Mouse (Mus musculus): ENCODE results near the gene Grin2c. TPM values are rescaled to one million over a fixed set of nuclear protein-coding genes. Genes with fewer than 3 reads are reported as not detected.

The Grin2c gene
- total and polyA plus RNA-seq, 3 experiments = not detected

DNA sequence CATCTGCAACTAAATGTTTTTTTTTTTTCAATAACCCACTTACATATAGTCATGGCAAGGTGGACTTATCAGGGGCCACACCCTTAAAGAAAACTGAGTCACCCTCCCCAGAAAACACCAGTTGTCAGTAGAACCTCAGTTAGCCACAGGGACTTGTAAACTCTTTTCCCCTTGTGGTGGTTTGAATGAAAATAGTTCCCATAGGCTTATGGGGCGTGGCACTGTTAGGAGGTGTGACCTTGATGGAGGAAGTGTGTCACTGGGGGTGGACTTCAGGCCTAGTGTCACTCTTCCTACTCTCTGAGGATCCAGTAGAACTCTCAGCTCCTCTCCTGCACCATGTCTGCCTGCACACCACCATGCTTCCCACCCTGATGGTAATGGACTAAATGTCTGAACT is 12.7 kb upstream of the Grin2c start:
- Histone ChIP-seq H3K36me3 (ENCODE audit: control insufficient read depth in 1 of 2, insufficient read depth in 2 of 2, low read length in 2 of 2) (peaks cover 0 to 20% of the 10 kb centered on the region in 2 experiments; a peak in 2 of 4 replicates), H3K79me2 (ENCODE audit: control insufficient read depth, insufficient read depth, low read length, poor library complexity) (peaks cover 6% of the 10 kb centered on the region; the same call in 1 of the 2 replicates), H3K4me3 (ENCODE audit: control insufficient read depth in 1 of 2, insufficient read depth in 1 of 2, low read depth in 2 of 2, low read length in 2 of 2) (no peak overlapping the region; a peak in 1 of 4 replicates), H3K9ac (ENCODE audit: control insufficient read depth, low read depth, low read length, poor library complexity, severe bottlenecking) (0 out of 2 replicates have a peak overlapping the region, but pooled peaks have one; percentile 1), H3K9me3 (replicated peaks; ENCODE audit: insufficient read depth, low read length) (no peaks in the 10 kb centered on the region), H3K27me3 (ENCODE audit: control insufficient read depth in 1 of 2, insufficient read depth in 2 of 2, low read length in 2 of 2) (no peaks in the 10 kb centered on the region), H3K4me1 (ENCODE audit: control insufficient read depth in 1 of 2, insufficient read depth in 2 of 2, low read length in 2 of 2) (peaks cover 10 to 26% of the 10 kb centered on the region in 2 experiments), H3K27ac (ENCODE audit: control insufficient read depth, low read depth, low read length) (peak overlapping the region; percentile 8; the same call in 1 of the 2 replicates)
- DNase-seq (ENCODE audit: low read depth, low spot score) = peak; percentile 95
- 0 out of 6 replicates have a peak, but pooled peaks of 2 of the 3 experiments have one; percentile 7 to 9 for TF ChIP-seq CTCF (IDR thresholded peaks at IDR 0.05 in 2 of 3, conservative IDR thresholded peaks at IDR 0.05 in 1 of 3; ENCODE audit: control insufficient read depth in 1 of 3, insufficient read depth in 1 of 3, low read depth in 2 of 3, low read length in 3 of 3, poor library complexity in 1 of 3, severe bottlenecking in 1 of 3)
- TF ChIP-seq CHD1 (IDR thresholded peaks at IDR 0.05; ENCODE audit: low read depth, low read length) = no peak
- 0 out of 2 replicates have a peak, but pooled peaks have one; percentile 41 for TF ChIP-seq POLR2AphosphoS2 (IDR thresholded peaks at IDR 0.05; ENCODE audit: low read length)
- no peak for TF ChIP-seq USF1 (IDR thresholded peaks at IDR 0.05; ENCODE audit: low read depth, low read length)
- peak; percentile 36; the same call in 1 of the 2 replicates for TF ChIP-seq BHLHE40 (IDR thresholded peaks at IDR 0.05; ENCODE audit: borderline replicate concordance, low read depth, low read length)
- TF ChIP-seq TBP (IDR thresholded peaks at IDR 0.05; ENCODE audit: low read depth, low read length) = peak; percentile 82
- TF ChIP-seq MAZ (IDR thresholded peaks at IDR 0.05; ENCODE audit: low read depth, low read length) = 0 out of 2 replicates have a peak, but pooled peaks have one; percentile 28
- TF ChIP-seq SMC3 (IDR thresholded peaks at IDR 0.05; ENCODE audit: low read depth, low read length) = no peak
- TF ChIP-seq MYC (IDR thresholded peaks at IDR 0.05; ENCODE audit: low read depth, low read length) = peak; percentile 75
- TF ChIP-seq ZMIZ1 (IDR thresholded peaks at IDR 0.05; ENCODE audit: low read depth, low read length) = peak; percentile 31; the same call in 1 of the 2 replicates
- peak in 1 of 2 experiments; percentile 67; a peak in 1 of 4 replicates for TF ChIP-seq POLR2A (IDR thresholded peaks at IDR 0.05; ENCODE audit: control insufficient read depth in 1 of 2, insufficient read depth in 1 of 2, low read depth in 1 of 2, low read length in 2 of 2, poor library complexity in 1 of 2)
- no peak for TF ChIP-seq E2F4 (IDR thresholded peaks at IDR 0.05; ENCODE audit: borderline replicate concordance, low read depth, low read length)
- TF ChIP-seq USF2 (IDR thresholded peaks at IDR 0.05; ENCODE audit: borderline replicate concordance in 1 of 2, insufficient read depth in 1 of 2, low read depth in 1 of 2, low read length in 2 of 2) = no peak
- TF ChIP-seq HCFC1 (IDR thresholded peaks at IDR 0.05; ENCODE audit: low read depth, low read length) = peak; percentile 71
- peak; percentile 34; the same call in 1 of the 2 replicates for TF ChIP-seq GATA1 (IDR thresholded peaks at IDR 0.05; ENCODE audit: low read depth, low read length)
- peak; percentile 22; the same call in 1 of the 2 replicates for TF ChIP-seq TCF12 (IDR thresholded peaks at IDR 0.05; ENCODE audit: low read depth, low read length)
- TF ChIP-seq MAX (IDR thresholded peaks at IDR 0.05; ENCODE audit: low read length) = 0 out of 2 replicates have a peak, but pooled peaks have one; percentile 21
- no peak for TF ChIP-seq JUND (IDR thresholded peaks at IDR 0.05; ENCODE audit: low read depth, low read length)
- TF ChIP-seq EP300 (IDR thresholded peaks at IDR 0.05; ENCODE audit: low read depth in 1 of 2, low read length in 2 of 2) = 0 out of 4 replicates have a peak, but pooled peaks of 1 of the 2 experiments have one; percentile 36
- TF ChIP-seq SIN3A (IDR thresholded peaks at IDR 0.05; ENCODE audit: low read length) = peak; percentile 80
- peak; percentile 53; the same call in 1 of the 2 replicates for TF ChIP-seq MXI1 (IDR thresholded peaks at IDR 0.05; ENCODE audit: low read depth, low read length)
- TF ChIP-seq ZNF384 (IDR thresholded peaks at IDR 0.05; ENCODE audit: low read depth, low read length) = peak; percentile 73
- no peak for TF ChIP-seq RCOR1 (IDR thresholded peaks at IDR 0.05; ENCODE audit: low read depth, low read length)
- peak; percentile 74; the same call in 1 of the 2 replicates for TF ChIP-seq ETS1 (IDR thresholded peaks at IDR 0.05; ENCODE audit: low read depth, low read length)
- TF ChIP-seq GABPA (IDR thresholded peaks at IDR 0.05; ENCODE audit: low read depth, low read length) = no peak
- TF ChIP-seq ELF1 (IDR thresholded peaks at IDR 0.05; ENCODE audit: low read depth, low read length) = peak; percentile 77

Measured in MEL (cell line).